Mouse (Mus musculus) frontal cortex, postnatal 10 days (tissue): ENCODE data around the gene Ehbp1l1.

ENCODE experiments used
- DNase-seq, 2 experiments: peaks; one replicate each; pipeline ENCODE4 v3.0.0; 2022; ENCODE audit warnings: low spot score in 2 of 2, mixed read lengths in 1 of 2

The Ehbp1l1 gene

GRCm38 (mm10) chr19:5668372-5668771, 57.7 kb downstream of the Ehbp1l1 start:
- no peak for DNase-seq

DNA sequence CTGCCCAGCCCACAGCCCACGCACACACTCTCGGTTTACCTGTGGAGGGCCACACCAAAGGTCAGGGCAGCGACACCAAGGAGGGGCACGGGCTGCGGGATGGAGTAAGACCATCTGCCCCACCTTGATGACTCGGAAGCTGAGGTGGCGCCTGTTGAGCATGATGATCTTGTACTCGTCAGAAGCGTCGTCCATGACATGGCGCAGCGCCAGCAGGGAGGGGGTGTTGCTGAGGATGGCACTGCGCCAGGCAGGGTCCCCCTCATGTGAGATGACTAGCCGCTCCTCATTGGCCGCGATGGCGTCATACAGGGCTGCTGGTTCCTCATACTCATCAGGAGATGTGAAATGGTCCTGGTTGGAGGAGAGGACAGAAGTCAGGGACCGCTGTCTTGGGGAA, 59.7 kb downstream of the Ehbp1l1 start:
- no peak for DNase-seq

DNA sequence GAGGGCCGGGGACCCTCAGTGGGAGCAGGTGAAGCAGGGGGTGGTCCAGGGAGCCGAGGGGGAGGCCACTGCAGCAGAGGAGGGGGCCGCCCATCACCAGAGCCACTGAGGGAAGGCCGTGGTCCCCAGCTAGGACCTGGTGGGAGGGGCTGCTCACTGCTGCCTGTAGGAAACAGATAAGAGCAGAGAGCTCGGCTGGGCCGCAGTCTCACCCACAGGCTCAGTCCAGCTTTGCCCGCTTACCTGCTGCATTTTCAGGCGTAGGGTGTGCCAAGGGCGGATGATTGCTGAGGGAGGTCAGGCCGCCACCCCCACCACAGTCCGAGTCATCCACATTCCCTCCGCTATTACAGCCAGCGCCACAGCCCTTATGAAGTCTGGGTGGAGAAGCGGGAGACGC, 60.7 kb downstream of the Ehbp1l1 start:
- no peak for DNase-seq

DNA sequence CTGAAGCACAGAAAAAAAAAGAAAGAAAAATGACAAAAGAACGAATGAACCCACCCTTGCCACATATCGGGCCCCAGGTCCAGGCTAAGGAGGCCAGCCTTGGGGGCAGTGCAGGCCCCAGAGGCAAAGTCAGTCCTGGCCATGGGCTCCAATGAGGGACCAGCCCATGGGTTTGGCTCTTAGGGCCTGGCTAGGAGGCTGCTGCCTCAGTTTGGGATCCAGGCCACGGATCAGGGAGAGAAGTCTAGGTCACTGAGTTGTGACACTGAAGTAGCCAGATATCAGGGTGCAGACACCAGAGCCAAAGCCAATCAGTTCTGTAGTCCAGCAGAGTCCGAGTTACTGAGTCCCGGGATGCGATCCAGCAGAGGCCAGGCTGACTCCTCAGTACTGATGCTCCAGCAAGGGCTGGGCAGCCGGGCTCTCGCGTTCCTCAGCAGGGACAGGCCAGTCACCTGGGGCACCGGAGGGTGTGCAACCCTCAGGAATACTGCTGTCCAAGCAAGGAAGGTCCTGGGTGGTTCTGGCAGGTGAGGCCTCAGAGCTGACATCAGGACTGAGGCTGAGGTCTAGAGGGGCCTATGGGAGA, 61.4 kb downstream of the Ehbp1l1 start:
- DNase-seq, result no peak

DNA sequence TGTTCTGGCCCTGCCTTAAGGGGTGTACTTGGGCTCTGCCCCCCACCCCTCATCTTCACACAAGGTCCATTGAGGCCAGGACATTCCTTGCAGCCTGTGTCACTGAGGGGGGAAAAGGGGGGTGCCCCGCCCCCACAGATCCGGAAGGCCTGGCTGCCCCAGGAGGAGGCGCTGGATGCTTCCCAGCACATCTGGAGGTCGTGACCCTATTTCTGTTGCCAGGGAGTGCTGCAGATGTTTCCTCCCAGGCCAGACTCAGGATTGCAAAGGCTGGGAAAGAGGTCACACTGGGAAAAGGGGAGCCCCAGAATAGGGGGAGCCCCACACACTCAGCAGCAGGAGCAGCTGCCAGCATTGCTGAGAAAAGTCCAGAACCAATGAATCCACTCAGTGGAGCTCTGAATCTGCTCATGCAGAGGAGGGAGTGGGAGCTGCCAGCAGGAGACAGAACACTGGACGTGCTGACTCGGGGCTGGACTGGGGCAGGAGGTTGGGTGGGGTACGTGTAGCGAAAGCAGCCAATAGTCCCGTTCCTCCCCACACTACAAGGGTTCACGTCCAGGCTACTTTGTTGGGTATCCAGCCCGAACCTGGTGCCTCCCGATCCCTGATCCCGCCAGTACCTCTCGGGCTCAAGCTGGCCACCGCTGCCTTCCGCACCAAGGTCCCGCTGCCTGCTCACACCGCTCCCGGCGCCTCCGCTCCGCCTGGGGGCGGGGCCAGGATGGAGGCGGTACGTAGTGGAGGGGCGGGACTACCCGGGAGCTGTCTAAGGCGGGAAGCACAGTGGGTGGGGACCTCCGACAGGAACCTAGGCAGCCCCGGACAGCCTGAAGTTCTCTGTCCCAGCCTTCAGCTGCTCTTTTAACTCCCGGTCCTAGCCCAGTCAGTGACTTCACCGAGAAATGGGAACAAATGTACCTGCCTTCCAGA, 62.9 kb downstream of the Ehbp1l1 start, which contains the start of gene Sipa1:
TSS of gene Sipa1 (minus strand) at position 727 of the 933 bp plus-strand sequence.
- DNase-seq, result peak; percentile 82 to 83

GRCm38 (mm10) chr19:5662310-5662709, 63.8 kb downstream of the Ehbp1l1 start:
- no peak for DNase-seq

DNA sequence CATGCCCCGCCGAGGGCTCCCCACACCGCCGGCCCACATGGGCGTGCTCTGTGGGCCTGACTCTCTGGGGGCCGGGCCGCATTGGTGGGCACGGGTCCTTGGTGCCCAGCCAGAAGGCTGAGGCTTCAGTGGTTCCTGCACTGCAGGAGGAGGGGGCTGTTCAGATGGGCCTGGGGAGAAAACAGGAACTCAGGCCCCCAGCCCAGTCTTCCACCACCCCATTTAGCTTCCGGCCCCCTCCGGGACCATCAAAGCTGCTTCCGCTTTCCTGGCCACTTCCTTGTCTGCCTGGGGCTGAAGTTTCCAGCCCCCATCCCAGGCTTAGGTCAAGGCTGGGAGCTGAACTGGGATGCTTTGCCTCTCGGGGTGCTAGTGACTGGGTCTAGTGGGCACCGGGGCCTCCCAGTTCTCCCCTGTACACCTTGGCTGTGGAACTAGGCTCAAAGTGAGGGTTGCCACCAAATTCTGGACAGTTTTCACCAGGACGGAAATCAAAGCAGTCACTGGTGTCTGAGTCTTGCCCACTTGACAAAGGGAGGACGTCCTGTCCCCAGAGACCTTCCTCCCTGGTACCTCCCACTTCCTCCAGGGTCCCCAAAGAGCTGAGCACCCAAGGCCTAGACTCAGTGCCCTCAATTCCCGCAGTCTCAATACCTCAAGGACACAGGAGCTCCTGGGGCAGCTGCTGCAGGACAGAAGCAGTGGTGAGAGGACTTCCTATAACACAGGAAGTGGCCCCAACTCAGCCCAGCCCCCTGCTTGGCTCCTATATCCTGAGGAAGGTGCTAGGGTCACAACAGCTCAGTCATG, 65.0 kb downstream of the Ehbp1l1 start:
- peak in 1 of 2 experiments; percentile 48 for DNase-seq
